Mouse (Mus musculus) heart, adult 2 months (tissue): Measurements from ENCODE around the gene Trim2. TPM values are rescaled to one million over a fixed set of nuclear protein-coding genes. Genes with fewer than 3 reads are reported as not detected.
A peak's percentile ranks its signal among the peaks of the same experiment; 100 is the strongest.

Source experiments
- DNase-seq, 2 experiments: peaks; one replicate each; pipeline ENCODE4 v3.0.0; 2021
- H3K27ac ChIP-seq: fragments of 200-600 bp; 2 replicates; pipeline ENCODE4 v1.8.1; 2022
- H3K27me3 ChIP-seq: fragments of 200-500 bp; 2 replicates; pipeline ENCODE4 v1.6.1; 2012; ENCODE audit warnings: mild to moderate bottlenecking, low read length, inconsistent platforms, mixed read lengths; ENCODE audit not compliant: control insufficient read depth, insufficient read depth
- H3K36me3 ChIP-seq: fragments of 200-500 bp; 2 replicates; pipeline ENCODE4 v1.6.1; 2012; ENCODE audit warnings: low read length, inconsistent platforms; ENCODE audit not compliant: control insufficient read depth, insufficient read depth
- H3K4me1 ChIP-seq: fragments of 200-500 bp; 2 replicates; pipeline ENCODE4 v1.6.1; 2011; ENCODE audit warnings: low read length; ENCODE audit not compliant: control insufficient read depth, insufficient read depth
- H3K4me3 ChIP-seq: fragments of 200-600 bp; 2 replicates; pipeline ENCODE4 v1.8.1; 2022
- H3K79me2 ChIP-seq: fragments of 200-500 bp; replicated peaks from 2 replicates; pipeline ENCODE4 v1.6.1; 2012; ENCODE audit warnings: mild to moderate bottlenecking, inconsistent platforms, low read length, moderate library complexity, mixed read lengths; ENCODE audit not compliant: control insufficient read depth, insufficient read depth
- H3K9ac ChIP-seq: fragments of 200-500 bp; 2 replicates; pipeline ENCODE4 v1.6.1; 2012; ENCODE audit warnings: low read depth, mild to moderate bottlenecking, control low read depth, inconsistent platforms, low read length, mixed read lengths
- CTCF ChIP-seq: fragments of 200-600 bp; IDR thresholded peaks from 2 replicates; pipeline ENCODE4 v1.8.1; 2022; ENCODE audit warnings: antibody characterized with exemption, mild to moderate bottlenecking, moderate library complexity
- EP300 ChIP-seq: fragments of 200-500 bp; IDR thresholded peaks from 2 replicates; pipeline ENCODE4 v1.6.1; 2011; ENCODE audit warnings: low read depth, low read length, control low read depth; ENCODE audit not compliant: insufficient read depth
- POLR2A ChIP-seq: fragments of 200-500 bp; IDR thresholded peaks from 2 replicates; pipeline ENCODE4 v1.6.1; 2011; ENCODE audit warnings: mild to moderate bottlenecking, low read depth, low read length, control low read depth; ENCODE audit not compliant: insufficient read depth
- WGBS: fragments of 180-500 bp; shearing (Covaris S2); methylation state at CpG from one replicate; pipeline ENCODE4 v1.1.7; 2018; 5-methylcytosine and 5-hydroxymethylcytosine counted together
- intact Hi-C: fragments of 180-260 bp; cut with DNase I; formaldehyde crosslinking; loops from one replicate; pipeline ENCODE4 v1.15.1; 2025
- polyA plus RNA-seq: library from polyadenylated mRNA; depleted of rRNA; stranded (reverse); fragments of >200 nt; gene quantifications from 2 replicates; pipeline ENCODE4 v1.2.3, GENCODE M21; 2012
- total RNA-seq, 2 experiments: library from RNA; stranded (reverse); gene quantifications; 2 replicates each; pipeline ENCODE4 v1.2.3; 2021

Gene Trim2
- total and polyA plus RNA-seq, 3 experiments: 4.7 to 5.7 (median 5.2) TPM

- Histone ChIP-seq H3K27ac (no peak overlapping the region), H3K79me2 (no peaks in the 10 kb centered on the region), H3K36me3 (no peaks in the 10 kb centered on the region), H3K9ac (no peak overlapping the region), H3K4me1 (no peaks in the 10 kb centered on the region), H3K4me3 (no peak overlapping the region), H3K27me3 (no peaks in the 10 kb centered on the region)
- 27% methylated on average over 10 of the region's 10 CpGs for WGBS
- intact Hi-C loops: no loop called here
- no peak for DNase-seq
- no peak for TF ChIP-seq POLR2A
- TF ChIP-seq EP300: no peak
- TF ChIP-seq CTCF: no peak
These were observed 24.7 kb downstream of the Trim2 start for GRCm38 (mm10) chr3:84281936-84282371.

GRCm38 (mm10) chr3:84278809-84279208 lies 27.9 kb downstream of the Trim2 start:
- H3K27ac ChIP-seq: no peak overlapping the region
- H3K4me1 ChIP-seq: no peaks in the 10 kb centered on the region
- intact Hi-C loops: no loop called here
- H3K79me2 ChIP-seq: no peaks in the 10 kb centered on the region
- no peak overlapping the region for H3K9ac ChIP-seq
- H3K36me3 ChIP-seq: no peaks in the 10 kb centered on the region
- TF ChIP-seq CTCF (no peak), EP300 (no peak), POLR2A (no peak)
- H3K4me3 ChIP-seq: no peak overlapping the region
- DNase-seq: no peak
- 65% methylated on average over 4 of the region's 4 CpGs for WGBS
- no peaks in the 10 kb centered on the region for H3K27me3 ChIP-seq

- 68% methylated on average over 4 of the region's 4 CpGs for WGBS
- Histone ChIP-seq H3K36me3 (no peaks in the 10 kb centered on the region), H3K27ac (no peak overlapping the region), H3K9ac (no peak overlapping the region), H3K79me2 (no peaks in the 10 kb centered on the region), H3K4me3 (no peak overlapping the region), H3K27me3 (no peaks in the 10 kb centered on the region), H3K4me1 (no peaks in the 10 kb centered on the region)
- intact Hi-C loops: no loop called here
- no peak for DNase-seq
- TF ChIP-seq POLR2A (no peak), CTCF (no peak), EP300 (no peak)
These were observed 31.6 kb downstream of the Trim2 start for GRCm38 (mm10) chr3:84275124-84275523.

GRCm38 (mm10) chr3:84272293-84273015 lies 34.2 kb downstream of the Trim2 start:
- Histone ChIP-seq H3K27me3 (no peaks in the 10 kb centered on the region), H3K4me3 (no peak overlapping the region), H3K9ac (no peak overlapping the region), H3K79me2 (no peaks in the 10 kb centered on the region), H3K27ac (no peak overlapping the region), H3K4me1 (no peaks in the 10 kb centered on the region), H3K36me3 (no peaks in the 10 kb centered on the region)
- 87% methylated on average over 10 of the region's 10 CpGs for WGBS
- DNase-seq: no peak
- no peak for TF ChIP-seq EP300
- TF ChIP-seq POLR2A: no peak
- TF ChIP-seq CTCF: no peak
- intact Hi-C loops: no loop called here

- Histone ChIP-seq H3K9ac (no peak overlapping the region), H3K4me1 (no peaks in the 10 kb centered on the region), H3K27ac (no peak overlapping the region), H3K79me2 (no peaks in the 10 kb centered on the region), H3K27me3 (no peaks in the 10 kb centered on the region), H3K36me3 (no peaks in the 10 kb centered on the region), H3K4me3 (no peak overlapping the region)
- WGBS: 80% methylated on average over 10 of the region's 10 CpGs
- intact Hi-C loops: no loop called here
- TF ChIP-seq CTCF (no peak), EP300 (no peak), POLR2A (no peak)
- DNase-seq: peak in 1 of 2 experiments; percentile 23
These were observed 34.9 kb downstream of the Trim2 start for GRCm38 (mm10) chr3:84271794-84272193.

- 74% methylated on average over 6 of the region's 6 CpGs for WGBS
- Histone ChIP-seq H3K79me2 (no peaks in the 10 kb centered on the region), H3K9ac (no peak overlapping the region), H3K36me3 (no peaks in the 10 kb centered on the region), H3K27ac (no peak overlapping the region), H3K4me1 (no peaks in the 10 kb centered on the region), H3K4me3 (no peak overlapping the region), H3K27me3 (no peaks in the 10 kb centered on the region)
- intact Hi-C loops: no loop called here
- no peak for DNase-seq
- TF ChIP-seq POLR2A: no peak
- no peak for TF ChIP-seq EP300
- no peak for TF ChIP-seq CTCF
These were observed 35.6 kb downstream of the Trim2 start for GRCm38 (mm10) chr3:84271058-84271457.
